8 mouse cellular contexts compared by ENCODE assay signal in the genomic region with DNA sequence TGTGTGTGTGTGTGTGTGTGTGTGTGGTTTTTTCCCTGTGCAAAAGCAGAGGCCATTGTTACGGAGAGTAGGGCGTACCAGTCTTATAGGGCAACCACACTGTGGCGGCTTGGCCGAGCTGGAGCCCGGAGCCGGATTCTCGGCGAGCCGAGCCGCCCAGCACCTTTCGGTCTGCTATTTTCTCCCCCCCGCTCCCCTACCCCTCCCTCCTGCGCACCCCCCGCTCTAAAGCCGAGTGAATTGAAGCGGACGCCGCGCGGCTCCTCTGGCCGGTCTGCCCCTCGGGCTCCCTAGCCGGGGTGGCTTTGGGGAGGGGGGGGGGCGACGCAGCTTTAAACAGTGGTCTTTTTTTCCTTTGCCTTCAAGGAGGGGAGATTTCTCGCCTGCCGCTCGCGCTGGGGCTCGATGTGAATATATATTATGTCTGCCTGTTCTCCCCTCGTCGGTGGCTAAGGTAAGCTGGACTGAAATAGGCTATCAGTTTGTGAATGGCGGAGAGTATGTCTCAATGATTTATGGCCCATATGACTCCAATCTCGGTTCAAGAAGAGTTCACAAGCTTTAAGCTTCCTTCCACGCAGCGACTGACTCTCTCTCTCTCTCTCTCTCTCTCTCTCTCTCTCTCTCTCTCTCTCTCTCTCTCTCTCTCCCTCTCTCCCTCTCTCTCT. TPM values are rescaled to one million over a fixed set of nuclear protein-coding genes. Genes with fewer than 3 reads are reported as not detected.
A peak's percentile ranks its signal among the peaks of the same experiment; 100 is the strongest.
DNase-seq lines count a peak whose midpoint lies in the region; ATAC-seq and TF ChIP-seq lines count a peak whose summit lies in the region.

No protein-coding gene starts in this region.

- peak; percentile 46; the same call in 1 of the 2 replicates for ATAC-seq in intestine, postnatal 0 days
- no peak for ATAC-seq in liver, postnatal 0 days

- H3K4me3 ChIP-seq in brown adipose tissue, adult 24 weeks (ENCODE audit: insufficient read depth, low read depth, low read length), result peak overlapping the region; percentile 93
- H3K4me3 ChIP-seq in intestine, postnatal 0 days (ENCODE audit: low read depth, low read length), result peak overlapping the region; percentile 44
- H3K4me3 ChIP-seq in liver, postnatal 0 days (ENCODE audit: low read depth, low read length), result peak overlapping the region; percentile 26
- H3K4me3 ChIP-seq in midbrain, embryonic 10.5 days, result no peak overlapping the region

- 1% methylated on average over 34 of the region's 36 CpGs for WGBS in intestine, postnatal 0 days
- WGBS in liver, postnatal 0 days (ENCODE audit: insufficient replicate concordance), result under 1% methylated on average over 28 of the region's 36 CpGs
- WGBS in midbrain, embryonic 10.5 days, result under 1% methylated on average over 36 of the region's 36 CpGs

- peak overlapping the region; percentile 85 for H3K4me2 ChIP-seq in intestine, postnatal 0 days (replicated peaks; ENCODE audit: low read depth)
- peak overlapping the region; percentile 62 for H3K4me2 ChIP-seq in liver, postnatal 0 days (ENCODE audit: low read depth, low read length)

- TF ChIP-seq CTCF in intestine, postnatal 0 days (IDR thresholded peaks at IDR 0.05; ENCODE audit: low read depth), result no peak
- no peak for TF ChIP-seq CTCF in liver, postnatal 0 days (IDR thresholded peaks at IDR 0.05; ENCODE audit: low read depth)

- H3K9me3 ChIP-seq in intestine, postnatal 0 days (ENCODE audit: control insufficient read depth), result no peaks in the 10 kb centered on the region
- no peaks in the 10 kb centered on the region for H3K9me3 ChIP-seq in liver, postnatal 0 days (ENCODE audit: low read length)
- no peaks in the 10 kb centered on the region for H3K9me3 ChIP-seq in midbrain, embryonic 10.5 days (replicated peaks)

- DNase-seq in embryo, embryonic 10 days (ENCODE audit: low spot score), result peak; percentile 90
- no peak for DNase-seq in embryo, embryonic 9.5 days (ENCODE audit: extremely low spot score)
- no peak for DNase-seq in liver, postnatal 0 days
- no peak for DNase-seq in cerebellum, adult 18-20 months
- DNase-seq in layer of hippocampus, adult 9-11 months, result no peak
- no peak for DNase-seq in midbrain, embryonic 10.5 days (ENCODE audit: low spot score)

- no peak for TF ChIP-seq EP300 in liver, postnatal 0 days (IDR thresholded peaks at IDR 0.05; ENCODE audit: low read depth)

- no peaks in the 10 kb centered on the region; the same call in 1 of the 2 replicates for H3K36me3 ChIP-seq in intestine, postnatal 0 days (ENCODE audit: control insufficient read depth, insufficient read depth)
- H3K36me3 ChIP-seq in liver, postnatal 0 days (replicated peaks; ENCODE audit: insufficient read depth, low read length), result no peaks in the 10 kb centered on the region
- no peaks in the 10 kb centered on the region for H3K36me3 ChIP-seq in midbrain, embryonic 10.5 days

- peaks cover 32% of the 10 kb centered on the region for H3K27me3 ChIP-seq in intestine, postnatal 0 days (replicated peaks; ENCODE audit: control insufficient read depth, insufficient read depth, low read length)
- H3K27me3 ChIP-seq in liver, postnatal 0 days (ENCODE audit: insufficient read depth, low read length), result peaks cover 79% of the 10 kb centered on the region
- peaks cover 100% of the 10 kb centered on the region for H3K27me3 ChIP-seq in midbrain, embryonic 10.5 days (ENCODE audit: low read depth, poor library complexity, severe bottlenecking)

- H3K9ac ChIP-seq in intestine, postnatal 0 days (ENCODE audit: low read depth, low read length), result peak overlapping the region; percentile 43; the same call in 1 of the 2 replicates
- no peak overlapping the region for H3K9ac ChIP-seq in liver, postnatal 0 days (replicated peaks)

- peaks cover 13% of the 10 kb centered on the region for H3K4me1 ChIP-seq in brown adipose tissue, adult 24 weeks (ENCODE audit: control insufficient read depth, insufficient read depth, insufficient read length, low read length)
- H3K4me1 ChIP-seq in intestine, postnatal 0 days (replicated peaks; ENCODE audit: control insufficient read depth, insufficient read depth, low read length), result 0 out of 2 replicates have a peak, but pooled peaks cover 3% of the 10 kb centered on the region
- no peaks in the 10 kb centered on the region; the same call in 1 of the 2 replicates for H3K4me1 ChIP-seq in liver, postnatal 0 days (ENCODE audit: insufficient read depth)
- H3K4me1 ChIP-seq in midbrain, embryonic 10.5 days, result peaks cover 17% of the 10 kb centered on the region

- H3K27ac ChIP-seq in brown adipose tissue, adult 24 weeks (replicated peaks; ENCODE audit: low read depth, low read length), result peak overlapping the region; percentile 61
- peak overlapping the region; percentile 75 for H3K27ac ChIP-seq in intestine, postnatal 0 days (ENCODE audit: low read depth, low read length)
- H3K27ac ChIP-seq in liver, postnatal 0 days (ENCODE audit: low read depth), result peak overlapping the region; percentile 51; the same call in 1 of the 2 replicates
- H3K27ac ChIP-seq in midbrain, embryonic 10.5 days (replicated peaks), result no peak overlapping the region

RNA-seq across cellular contexts. Expression of gene Hoxb2, which starts 9.5 kb away (rescaled TPM):
- polyA plus RNA-seq in brown adipose tissue, adult 24 weeks (2012; ENCODE audit: insufficient read depth, insufficient read length, missing spikeins), result 3.2 and 3.7 TPM in 2 replicates
- polyA plus RNA-seq in intestine, postnatal 0 days (2015; fragmentation: Nextera tagmentation; extraction: Ambion mirVana), result 8.4 and 9.4 TPM in 2 replicates
- polyA plus RNA-seq in liver, postnatal 0 days (2015; fragmentation: Nextera tagmentation; extraction: Ambion mirVana), result 0.67 and 1.1 TPM in 2 replicates
- polyA plus RNA-seq in midbrain, embryonic 10.5 days (2016; fragmentation: Nextera tagmentation; extraction: Ambion mirVana), result 0.10 TPM in 1 of 2 replicates, not detected in the other

RNA-seq across cellular contexts. Expression of gene Hoxb3, which starts 17.7 kb away (rescaled TPM):
- polyA plus RNA-seq in brown adipose tissue, adult 24 weeks (2012; ENCODE audit: insufficient read depth, insufficient read length, missing spikeins), result 1.7 and 2.0 TPM in 2 replicates
- polyA plus RNA-seq in intestine, postnatal 0 days (2015; fragmentation: Nextera tagmentation; extraction: Ambion mirVana), result 1.1 and 1.3 TPM in 2 replicates
- polyA plus RNA-seq in liver, postnatal 0 days (2015; fragmentation: Nextera tagmentation; extraction: Ambion mirVana), result 0.19 and 0.26 TPM in 2 replicates
- not detected in 2 replicates for polyA plus RNA-seq in midbrain, embryonic 10.5 days (2016; fragmentation: Nextera tagmentation; extraction: Ambion mirVana)

RNA-seq across cellular contexts. Expression of gene Hoxb4, which starts 22.8 kb away (rescaled TPM):
- polyA plus RNA-seq in brown adipose tissue, adult 24 weeks (2012; ENCODE audit: insufficient read depth, insufficient read length, missing spikeins), result 6.0 and 6.4 TPM in 2 replicates
- 1.1 and 1.5 TPM in 2 replicates for polyA plus RNA-seq in intestine, postnatal 0 days (2015; fragmentation: Nextera tagmentation; extraction: Ambion mirVana)
- 0.22 and 0.27 TPM in 2 replicates for polyA plus RNA-seq in liver, postnatal 0 days (2015; fragmentation: Nextera tagmentation; extraction: Ambion mirVana)
- polyA plus RNA-seq in midbrain, embryonic 10.5 days (2016; fragmentation: Nextera tagmentation; extraction: Ambion mirVana), result not detected in 2 replicates

RNA-seq across cellular contexts. Expression of gene Hoxb1, which starts 24.7 kb away (rescaled TPM):
- not detected in 2 replicates for polyA plus RNA-seq in brown adipose tissue, adult 24 weeks (2012; ENCODE audit: insufficient read depth, insufficient read length, missing spikeins)
- not detected in 2 replicates for polyA plus RNA-seq in intestine, postnatal 0 days (2015; fragmentation: Nextera tagmentation; extraction: Ambion mirVana)
- polyA plus RNA-seq in liver, postnatal 0 days (2015; fragmentation: Nextera tagmentation; extraction: Ambion mirVana), result not detected in 2 replicates
- polyA plus RNA-seq in midbrain, embryonic 10.5 days (2016; fragmentation: Nextera tagmentation; extraction: Ambion mirVana), result 0.15 TPM in 1 of 2 replicates, not detected in the other

RNA-seq across cellular contexts. Expression of gene Hoxb5, which starts 37.7 kb away (rescaled TPM):
- 1.1 and 1.2 TPM in 2 replicates for polyA plus RNA-seq in brown adipose tissue, adult 24 weeks (2012; ENCODE audit: insufficient read depth, insufficient read length, missing spikeins)
- 14.7 and 15.8 TPM in 2 replicates for polyA plus RNA-seq in intestine, postnatal 0 days (2015; fragmentation: Nextera tagmentation; extraction: Ambion mirVana)
- 0.75 and 0.91 TPM in 2 replicates for polyA plus RNA-seq in liver, postnatal 0 days (2015; fragmentation: Nextera tagmentation; extraction: Ambion mirVana)
- not detected in 2 replicates for polyA plus RNA-seq in midbrain, embryonic 10.5 days (2016; fragmentation: Nextera tagmentation; extraction: Ambion mirVana)
